19 mouse cellular contexts compared by ENCODE assay signal in genomic region chr14:15319399-15319915, GRCm38 (mm10).
DNase-seq lines count a peak whose midpoint lies in the region; ATAC-seq lines count a peak whose summit lies in the region.
"Had no signal": no experiment of that assay in that cellular context is flagged by ENCODE, and none has a peak within 500 bp of the region (broad histone marks: within the 10 kb centered on the region; RNA-seq: fewer than 3 reads in every experiment).

No protein-coding gene starts in this region.

- DNase-seq in frontal cortex, adult 2 months (ENCODE audit: extremely low spot score in 1 of 2, low spot score in 1 of 2) = peak; percentile 18 to 42
- no peak for DNase-seq in frontal cortex, postnatal 14 days (ENCODE audit: low spot score in 2 of 2)
- DNase-seq in right cerebral cortex, postnatal 36 days (ENCODE audit: low spot score in 2 of 2) = peak; percentile 2 to 26
- DNase-seq in right cerebral cortex, postnatal 4 days = no peak
- peak; percentile 73 for DNase-seq in brain, adult 2 months (ENCODE audit: low read depth, low spot score)
- DNase-seq in yolk sac, embryonic 10.5 days (ENCODE audit: low spot score) = no peak
- DNase-seq in heart, adult 9 months (ENCODE audit: low spot score in 2 of 2) = no peak
- DNase-seq: adrenal gland, postnatal 14 days; cerebellum, adult 2 months; cerebellum, postnatal 10 days; forebrain, postnatal 0 days; gastrocnemius, postnatal 14 days; heart, postnatal 4 days had no signal

- ATAC-seq in erythroid progenitor cell, adult 5-6 weeks (replicated peaks; ENCODE audit: low FRiP score, poor library complexity, severe bottlenecking) = no peak
- ATAC-seq: activated CD4-positive, CD25-positive, alpha-beta regulatory T cell, adult 4 months; forebrain, embryonic 13.5 days; forebrain, postnatal 0 days; hindbrain, embryonic 16.5 days; inflammation-experienced regulatory T-cells, adult 6 months; intestine, postnatal 0 days had no signal

Comparison
In these comparisons a context has a peak if more than half of its experiments do, and no peak if none do; other contexts are left out.
1. DNase-seq: peak in frontal cortex, adult 2 months (2 of 2), right cerebral cortex, postnatal 36 days (2 of 2) and brain, adult 2 months (single experiment); none in frontal cortex, postnatal 14 days (0 of 2), right cerebral cortex, postnatal 4 days (single experiment), yolk sac, embryonic 10.5 days (single experiment) and heart, adult 9 months (0 of 2).